Mouse (Mus musculus): ENCODE measurements around the gene Eef1b2.
A peak's percentile ranks its signal among the peaks of the same experiment; 100 is the strongest.
"Not testable (repeated sequence)": the region's sequence is repeated elsewhere in the genome, so short reads cannot be mapped to it uniquely, and the experiment has no call there.

The Eef1b2 gene

GRCm38 (mm10) chr1:63176604-63177421 lies at the start of gene Eef1b2, which contains the start of gene Ndufs1:
Gene Eef1b2, plus strand, starts transcription at chr1:63176825.
Gene Ndufs1, minus strand, starts transcription at chr1:63176833.
- DNase-seq (ENCODE audit: low spot score in 2 of 2), result peak; percentile 99 to 100

- DNase-seq (ENCODE audit: low spot score in 2 of 2), result no peak
Observed at GRCm38 (mm10) chr1:63129273-63129672, 47.4 kb upstream of the Eef1b2 start.

GRCm38 (mm10) chr1:63129857-63130690 lies 46.6 kb upstream of the Eef1b2 start:
- DNase-seq (ENCODE audit: low spot score in 2 of 2), result no peak

- no peak for DNase-seq (ENCODE audit: low spot score in 2 of 2)
Observed at GRCm38 (mm10) chr1:63130883-63131282, 45.7 kb upstream of the Eef1b2 start.

- DNase-seq (ENCODE audit: low spot score in 2 of 2), result no peak
Observed at GRCm38 (mm10) chr1:63131766-63132165, 44.9 kb upstream of the Eef1b2 start.

GRCm38 (mm10) chr1:63134530-63134929 lies 42.1 kb upstream of the Eef1b2 start:
- DNase-seq (ENCODE audit: low spot score in 2 of 2), result no peak

GRCm38 (mm10) chr1:63137971-63138370 lies 38.7 kb upstream of the Eef1b2 start:
- no peak for DNase-seq (ENCODE audit: low spot score in 2 of 2)

GRCm38 (mm10) chr1:63138586-63138985 lies 38.0 kb upstream of the Eef1b2 start:
- DNase-seq (ENCODE audit: low spot score in 2 of 2), result not testable (repeated sequence)

- DNase-seq (ENCODE audit: low spot score in 2 of 2), result no peak
Observed at GRCm38 (mm10) chr1:63140231-63140630, 36.4 kb upstream of the Eef1b2 start.

- no peak for DNase-seq (ENCODE audit: low spot score in 2 of 2)
Observed at GRCm38 (mm10) chr1:63168638-63169037, 8.0 kb upstream of the Eef1b2 start.

GRCm38 (mm10) chr1:63175853-63176252 lies 772 bp upstream of the Eef1b2 start:
- no peak for DNase-seq (ENCODE audit: low spot score in 2 of 2)

- DNase-seq (ENCODE audit: low spot score in 2 of 2), result no peak
Observed at GRCm38 (mm10) chr1:63176259-63176603, 394 bp upstream of the Eef1b2 start.

GRCm38 (mm10) chr1:63178308-63178707 lies 1.7 kb downstream of the Eef1b2 start:
- no peak for DNase-seq (ENCODE audit: low spot score in 2 of 2)

GRCm38 (mm10) chr1:63180122-63180521 lies 3.5 kb downstream of the Eef1b2 start:
- no peak for DNase-seq (ENCODE audit: low spot score in 2 of 2)

GRCm38 (mm10) chr1:63180575-63180974 lies 4.0 kb downstream of the Eef1b2 start:
- DNase-seq (ENCODE audit: low spot score in 2 of 2), result not testable (repeated sequence)

- peak; percentile 93 for DNase-seq (ENCODE audit: low spot score in 2 of 2)
Observed at GRCm38 (mm10) chr1:63181019-63181418, 4.4 kb downstream of the Eef1b2 start.

- no peak for DNase-seq (ENCODE audit: low spot score in 2 of 2)
Observed at GRCm38 (mm10) chr1:63181480-63181879, 4.9 kb downstream of the Eef1b2 start.

GRCm38 (mm10) chr1:63182212-63182611 lies 5.6 kb downstream of the Eef1b2 start:
- peak; percentile 68 to 74 for DNase-seq (ENCODE audit: low spot score in 2 of 2)

GRCm38 (mm10) chr1:63182636-63183270 lies 6.1 kb downstream of the Eef1b2 start:
- peak; percentile 77 to 82 for DNase-seq (ENCODE audit: low spot score in 2 of 2)

- DNase-seq (ENCODE audit: low spot score in 2 of 2), result not testable (repeated sequence)
Observed at GRCm38 (mm10) chr1:63185430-63185829, 8.8 kb downstream of the Eef1b2 start.

GRCm38 (mm10) chr1:63188536-63188935 lies 11.9 kb downstream of the Eef1b2 start:
- DNase-seq (ENCODE audit: low spot score in 2 of 2), result no peak

GRCm38 (mm10) chr1:63190851-63191250 lies 14.2 kb downstream of the Eef1b2 start:
- DNase-seq (ENCODE audit: low spot score in 2 of 2), result peak; percentile 50 to 56
